Mouse (Mus musculus): ENCODE results near the gene Gm21312. TPM values are rescaled to one million over a fixed set of nuclear protein-coding genes. Genes with fewer than 3 reads are reported as not detected.
A peak's percentile ranks its signal among the peaks of the same experiment; 100 is the strongest.
"Not testable (repeated sequence)": the region's sequence is repeated elsewhere in the genome, so short reads cannot be mapped to it uniquely, and the experiment has no call there.

Gene Gm21312
- polyA plus RNA-seq (2015; fragmentation: Nextera tagmentation; extraction: Ambion mirVana) = not detected in 2 replicates

DNA sequence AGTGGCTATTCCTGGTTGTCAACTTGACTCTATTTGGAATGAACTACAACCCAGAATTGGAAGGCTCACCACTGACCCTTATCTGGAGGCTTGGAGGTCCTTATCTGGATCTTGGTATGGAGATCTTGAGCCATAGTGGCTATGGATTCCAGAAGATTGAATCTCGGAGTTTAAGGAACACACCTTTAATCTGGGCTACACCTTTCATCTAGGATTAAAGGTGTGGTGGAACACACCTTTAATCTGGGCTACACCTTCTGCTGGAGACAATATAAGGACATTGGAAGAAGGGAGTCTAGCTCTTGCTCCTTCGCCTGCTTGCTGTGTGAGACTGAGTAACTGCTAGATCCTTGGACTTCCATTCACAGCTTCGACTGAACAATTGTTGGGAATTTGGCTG, at the start of gene Gm21312:
Gene Gm21312 (plus strand): TSS at position 301 of the 400 bp plus-strand sequence.
- not testable (repeated sequence) for H3K4me3 ChIP-seq; ATAC-seq; H3K4me1 ChIP-seq; H3K4me2 ChIP-seq; H3K9ac ChIP-seq; H3K9me3 ChIP-seq (replicated peaks); H3K36me3 ChIP-seq (ENCODE audit: poor library complexity, severe bottlenecking); H3K27ac ChIP-seq; H3K27me3 ChIP-seq
- WGBS = no CpG with 5 or more reads among the region's 3 CpGs

DNA sequence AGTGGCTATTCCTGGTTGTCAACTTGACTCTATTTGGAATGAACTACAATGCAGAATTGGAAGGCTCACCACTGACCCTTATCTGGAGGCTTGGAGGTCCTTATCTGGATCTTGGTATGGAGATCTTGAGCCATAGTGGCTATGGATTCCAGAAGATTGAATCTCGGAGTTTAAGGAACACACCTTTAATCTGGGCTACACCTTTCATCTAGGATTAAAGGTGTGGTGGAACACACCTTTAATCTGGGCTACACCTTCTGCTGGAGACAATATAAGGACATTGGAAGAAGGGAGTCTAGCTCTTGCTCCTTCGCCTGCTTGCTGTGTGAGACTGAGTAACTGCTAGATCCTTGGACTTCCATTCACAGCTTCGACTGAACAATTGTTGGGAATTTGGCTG, 34.1 kb upstream of the Gm21312 start, which contains the start of gene Gm21293:
Gene Gm21293 (plus strand): TSS at position 301 of the 400 bp plus-strand sequence.
- H3K27me3 ChIP-seq; ATAC-seq; H3K4me2 ChIP-seq; H3K27ac ChIP-seq; H3K36me3 ChIP-seq (ENCODE audit: poor library complexity, severe bottlenecking); H3K4me3 ChIP-seq; H3K9ac ChIP-seq; H3K9me3 ChIP-seq (replicated peaks); H3K4me1 ChIP-seq: not testable (repeated sequence)
- no CpG with 5 or more reads among the region's 3 CpGs for WGBS

DNA sequence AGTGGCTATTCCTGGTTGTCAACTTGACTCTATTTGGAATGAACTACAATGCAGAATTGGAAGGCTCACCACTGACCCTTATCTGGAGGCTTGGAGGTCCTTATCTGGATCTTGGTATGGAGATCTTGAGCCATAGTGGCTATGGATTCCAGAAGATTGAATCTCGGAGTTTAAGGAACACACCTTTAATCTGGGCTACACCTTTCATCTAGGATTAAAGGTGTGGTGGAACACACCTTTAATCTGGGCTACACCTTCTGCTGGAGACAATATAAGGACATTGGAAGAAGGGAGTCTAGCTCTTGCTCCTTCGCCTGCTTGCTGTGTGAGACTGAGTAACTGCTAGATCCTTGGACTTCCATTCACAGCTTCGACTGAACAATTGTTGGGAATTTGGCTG, 25.6 kb upstream of the Gm21312 start, which contains the start of gene Gm6763:
Gene Gm6763 (plus strand): TSS at position 301 of the 400 bp plus-strand sequence.
- not testable (repeated sequence) for H3K4me1 ChIP-seq; H3K9ac ChIP-seq; H3K27ac ChIP-seq; H3K9me3 ChIP-seq (replicated peaks); H3K4me3 ChIP-seq; ATAC-seq; H3K27me3 ChIP-seq; H3K36me3 ChIP-seq (ENCODE audit: poor library complexity, severe bottlenecking); H3K4me2 ChIP-seq
- WGBS = no CpG with 5 or more reads among the region's 3 CpGs

DNA sequence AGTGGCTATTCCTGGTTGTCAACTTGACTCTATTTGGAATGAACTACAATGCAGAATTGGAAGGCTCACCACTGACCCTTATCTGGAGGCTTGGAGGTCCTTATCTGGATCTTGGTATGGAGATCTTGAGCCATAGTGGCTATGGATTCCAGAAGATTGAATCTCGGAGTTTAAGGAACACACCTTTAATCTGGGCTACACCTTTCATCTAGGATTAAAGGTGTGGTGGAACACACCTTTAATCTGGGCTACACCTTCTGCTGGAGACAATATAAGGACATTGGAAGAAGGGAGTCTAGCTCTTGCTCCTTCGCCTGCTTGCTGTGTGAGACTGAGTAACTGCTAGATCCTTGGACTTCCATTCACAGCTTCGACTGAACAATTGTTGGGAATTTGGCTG, 17.1 kb upstream of the Gm21312 start, which contains the start of gene Gm8764:
Gene Gm8764 (plus strand): TSS at position 301 of the 400 bp plus-strand sequence.
- ATAC-seq; H3K27ac ChIP-seq; H3K27me3 ChIP-seq; H3K9ac ChIP-seq; H3K4me1 ChIP-seq; H3K9me3 ChIP-seq (replicated peaks); H3K36me3 ChIP-seq (ENCODE audit: poor library complexity, severe bottlenecking); H3K4me3 ChIP-seq; H3K4me2 ChIP-seq: not testable (repeated sequence)
- no CpG with 5 or more reads among the region's 3 CpGs for WGBS

DNA sequence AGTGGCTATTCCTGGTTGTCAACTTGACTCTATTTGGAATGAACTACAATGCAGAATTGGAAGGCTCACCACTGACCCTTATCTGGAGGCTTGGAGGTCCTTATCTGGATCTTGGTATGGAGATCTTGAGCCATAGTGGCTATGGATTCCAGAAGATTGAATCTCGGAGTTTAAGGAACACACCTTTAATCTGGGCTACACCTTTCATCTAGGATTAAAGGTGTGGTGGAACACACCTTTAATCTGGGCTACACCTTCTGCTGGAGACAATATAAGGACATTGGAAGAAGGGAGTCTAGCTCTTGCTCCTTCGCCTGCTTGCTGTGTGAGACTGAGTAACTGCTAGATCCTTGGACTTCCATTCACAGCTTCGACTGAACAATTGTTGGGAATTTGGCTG, 8.6 kb upstream of the Gm21312 start, which contains the start of gene Gm21304:
Gene Gm21304 (plus strand): TSS at position 301 of the 400 bp plus-strand sequence.
- H3K27ac ChIP-seq; H3K9ac ChIP-seq; ATAC-seq; H3K4me2 ChIP-seq; H3K4me1 ChIP-seq; H3K4me3 ChIP-seq; H3K36me3 ChIP-seq (ENCODE audit: poor library complexity, severe bottlenecking); H3K27me3 ChIP-seq; H3K9me3 ChIP-seq (replicated peaks): not testable (repeated sequence)
- WGBS = no CpG with 5 or more reads among the region's 3 CpGs

DNA sequence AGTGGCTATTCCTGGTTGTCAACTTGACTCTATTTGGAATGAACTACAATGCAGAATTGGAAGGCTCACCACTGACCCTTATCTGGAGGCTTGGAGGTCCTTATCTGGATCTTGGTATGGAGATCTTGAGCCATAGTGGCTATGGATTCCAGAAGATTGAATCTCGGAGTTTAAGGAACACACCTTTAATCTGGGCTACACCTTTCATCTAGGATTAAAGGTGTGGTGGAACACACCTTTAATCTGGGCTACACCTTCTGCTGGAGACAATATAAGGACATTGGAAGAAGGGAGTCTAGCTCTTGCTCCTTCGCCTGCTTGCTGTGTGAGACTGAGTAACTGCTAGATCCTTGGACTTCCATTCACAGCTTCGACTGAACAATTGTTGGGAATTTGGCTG, 8.4 kb downstream of the Gm21312 start, which contains the start of gene Gm20765:
Gene Gm20765 (plus strand): TSS at position 301 of the 400 bp plus-strand sequence.
- not testable (repeated sequence) for H3K36me3 ChIP-seq (ENCODE audit: poor library complexity, severe bottlenecking); H3K9ac ChIP-seq; H3K27ac ChIP-seq; H3K9me3 ChIP-seq (replicated peaks); H3K4me2 ChIP-seq; H3K4me1 ChIP-seq; H3K27me3 ChIP-seq; ATAC-seq; H3K4me3 ChIP-seq
- no CpG with 5 or more reads among the region's 3 CpGs for WGBS

DNA sequence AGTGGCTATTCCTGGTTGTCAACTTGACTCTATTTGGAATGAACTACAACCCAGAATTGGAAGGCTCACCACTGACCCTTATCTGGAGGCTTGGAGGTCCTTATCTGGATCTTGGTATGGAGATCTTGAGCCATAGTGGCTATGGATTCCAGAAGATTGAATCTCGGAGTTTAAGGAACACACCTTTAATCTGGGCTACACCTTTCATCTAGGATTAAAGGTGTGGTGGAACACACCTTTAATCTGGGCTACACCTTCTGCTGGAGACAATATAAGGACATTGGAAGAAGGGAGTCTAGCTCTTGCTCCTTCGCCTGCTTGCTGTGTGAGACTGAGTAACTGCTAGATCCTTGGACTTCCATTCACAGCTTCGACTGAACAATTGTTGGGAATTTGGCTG, 16.9 kb downstream of the Gm21312 start, which contains the start of gene Gm4340:
Gene Gm4340 (plus strand): TSS at position 301 of the 400 bp plus-strand sequence.
- not testable (repeated sequence) for ATAC-seq; H3K27ac ChIP-seq; H3K9me3 ChIP-seq (replicated peaks); H3K4me2 ChIP-seq; H3K9ac ChIP-seq; H3K27me3 ChIP-seq; H3K4me3 ChIP-seq; H3K4me1 ChIP-seq; H3K36me3 ChIP-seq (ENCODE audit: poor library complexity, severe bottlenecking)
- no CpG with 5 or more reads among the region's 3 CpGs for WGBS

DNA sequence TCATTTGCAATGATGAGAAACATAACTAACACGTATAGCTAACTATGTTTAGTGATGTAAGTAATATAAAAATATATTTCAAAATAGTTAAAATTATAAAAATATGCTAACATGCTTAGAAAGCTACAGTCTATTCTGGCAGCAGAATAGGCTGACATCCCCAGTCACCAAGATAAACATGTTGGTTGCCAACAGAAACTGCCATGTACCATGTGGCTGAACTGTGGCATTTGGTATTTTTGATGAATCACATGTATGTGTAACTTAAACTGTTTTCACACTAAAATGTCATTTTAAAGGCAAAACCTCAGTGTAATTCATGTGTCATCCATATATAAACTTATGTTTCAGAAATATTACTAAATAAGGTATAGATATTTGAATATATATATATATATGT, 32.8 kb downstream of the Gm21312 start:
- H3K27me3 ChIP-seq = no peaks in the 10 kb centered on the region
- H3K9me3 ChIP-seq (replicated peaks) = no peaks in the 10 kb centered on the region
- ATAC-seq = no peak; the same call in 1 of the 2 replicates
- 79% methylated on average over 1 of the region's 1 CpGs for WGBS
- no peak overlapping the region for H3K27ac ChIP-seq
- no peak overlapping the region for H3K9ac ChIP-seq
- no peak overlapping the region for H3K4me2 ChIP-seq
- H3K36me3 ChIP-seq (ENCODE audit: poor library complexity, severe bottlenecking) = no peaks in the 10 kb centered on the region
- no peaks in the 10 kb centered on the region for H3K4me1 ChIP-seq
- no peak overlapping the region for H3K4me3 ChIP-seq

DNA sequence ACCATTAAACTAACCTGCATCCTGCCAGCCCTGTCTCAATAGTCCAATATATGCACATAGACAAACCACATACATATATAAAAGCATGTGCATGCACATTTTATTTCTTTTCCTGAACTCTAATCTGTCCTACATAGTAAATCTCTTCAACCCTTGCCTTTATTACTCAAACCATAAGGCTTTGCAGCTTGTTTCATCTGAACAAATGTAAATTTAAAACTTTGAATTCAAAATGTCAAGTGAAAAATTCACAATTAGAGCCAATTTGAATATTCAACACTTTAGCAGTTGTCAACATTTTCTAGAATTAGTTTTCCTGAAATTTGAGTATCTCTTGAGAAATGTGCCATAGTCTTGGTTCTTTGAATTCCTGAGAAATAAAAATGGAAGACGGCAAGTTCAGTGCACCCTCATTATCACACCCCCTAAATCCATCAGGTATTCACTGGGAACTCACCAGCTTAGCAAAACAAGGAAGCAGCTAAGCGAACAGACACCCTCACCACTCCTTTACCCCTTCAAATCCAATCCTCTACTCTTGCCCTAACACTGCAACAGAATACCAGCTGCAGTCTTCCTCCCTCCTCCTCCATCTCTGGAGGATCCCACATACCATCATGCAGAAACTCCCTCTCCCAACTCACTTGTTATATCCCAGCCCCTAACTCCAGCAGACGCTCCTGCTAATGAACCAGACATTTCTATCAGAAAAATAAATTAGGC, 33.6 kb downstream of the Gm21312 start:
- ATAC-seq = peak; percentile 55; the same call in 1 of the 2 replicates
- Histone ChIP-seq H3K4me3 (no peak overlapping the region), H3K4me1 (no peaks in the 10 kb centered on the region), H3K27me3 (no peaks in the 10 kb centered on the region), H3K27ac (no peak overlapping the region), H3K9me3 (replicated peaks) (no peaks in the 10 kb centered on the region), H3K4me2 (no peak overlapping the region), H3K36me3 (ENCODE audit: poor library complexity, severe bottlenecking) (no peaks in the 10 kb centered on the region), H3K9ac (no peak overlapping the region)
- WGBS = 74% methylated on average over 3 of the region's 3 CpGs

DNA sequence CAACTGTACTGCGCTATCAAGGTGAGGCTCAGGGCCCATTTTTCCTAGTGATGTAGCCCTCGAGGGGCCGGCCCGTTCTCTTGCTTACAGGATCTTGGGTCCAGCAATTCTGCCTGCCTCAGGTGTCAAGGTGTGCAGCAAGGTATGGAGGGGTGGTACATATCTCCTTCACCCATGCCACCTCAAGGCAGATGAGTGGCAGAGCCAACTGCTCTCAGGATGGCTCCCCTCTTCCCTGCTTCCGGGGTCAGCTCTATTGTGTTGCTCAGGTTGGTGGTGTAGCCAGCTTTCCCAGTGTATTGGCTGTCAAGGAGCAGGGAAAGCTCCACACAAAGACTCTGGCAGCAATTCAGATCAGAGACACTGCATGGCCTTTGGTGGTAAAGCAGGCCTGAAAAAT, 37.7 kb downstream of the Gm21312 start:
- Histone ChIP-seq H3K4me1 (no peaks in the 10 kb centered on the region), H3K9me3 (replicated peaks) (no peaks in the 10 kb centered on the region), H3K9ac (no peak overlapping the region), H3K4me2 (no peak overlapping the region), H3K27ac (no peak overlapping the region), H3K4me3 (no peak overlapping the region), H3K36me3 (ENCODE audit: poor library complexity, severe bottlenecking) (no peaks in the 10 kb centered on the region), H3K27me3 (no peaks in the 10 kb centered on the region)
- WGBS = 89% methylated on average over 5 of the region's 5 CpGs
- no peak for ATAC-seq

DNA sequence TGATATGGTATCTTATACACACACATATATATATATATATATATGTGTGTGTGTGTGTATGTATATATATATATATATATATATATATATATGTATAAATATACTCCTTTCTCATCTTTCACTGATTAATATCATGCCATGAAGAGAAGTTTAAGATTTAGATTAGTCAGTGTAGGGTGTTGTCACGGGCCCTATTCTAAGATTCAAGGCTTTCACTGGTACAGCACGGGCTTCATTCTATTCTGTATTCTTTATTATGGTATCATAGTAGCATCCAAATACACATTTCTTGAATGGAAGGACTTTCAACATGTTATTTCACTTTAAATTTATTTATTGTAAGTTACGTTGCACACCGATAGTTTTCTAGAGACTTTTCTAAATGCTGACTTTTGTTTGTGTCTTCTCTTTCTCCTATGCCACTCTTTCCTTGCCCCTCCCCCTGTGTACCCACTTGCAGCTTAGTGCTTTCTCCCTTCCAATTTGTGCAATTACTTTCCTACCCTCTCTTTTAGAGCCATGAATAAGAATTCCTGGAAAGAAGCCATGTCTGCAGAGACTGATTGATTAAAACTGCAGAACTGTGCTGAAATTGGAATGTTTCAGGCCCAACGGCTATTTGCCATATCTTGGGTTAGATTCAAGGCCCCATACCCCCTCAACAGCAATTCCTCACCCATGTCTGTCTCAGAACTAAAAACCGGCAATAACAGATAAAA, 43.6 kb downstream of the Gm21312 start:
- ATAC-seq = peak; percentile 92
- Histone ChIP-seq H3K9ac (no peak overlapping the region), H3K27ac (no peak overlapping the region), H3K4me1 (no peaks in the 10 kb centered on the region), H3K4me3 (no peak overlapping the region), H3K4me2 (no peak overlapping the region), H3K9me3 (replicated peaks) (no peaks in the 10 kb centered on the region), H3K36me3 (ENCODE audit: poor library complexity, severe bottlenecking) (no peaks in the 10 kb centered on the region), H3K27me3 (no peaks in the 10 kb centered on the region)
- 81% methylated on average over 6 of the region's 6 CpGs for WGBS
